Mouse (Mus musculus): ENCODE data around the gene Zfhx3. TPM values are rescaled to one million over a fixed set of nuclear protein-coding genes. Genes with fewer than 3 reads are reported as not detected.
A peak's percentile ranks its signal among the peaks of the same experiment; 100 is the strongest.

The Zfhx3 gene
- polyA plus RNA-seq, 1 experiment from 2014 or later = 44.7 TPM

DNA sequence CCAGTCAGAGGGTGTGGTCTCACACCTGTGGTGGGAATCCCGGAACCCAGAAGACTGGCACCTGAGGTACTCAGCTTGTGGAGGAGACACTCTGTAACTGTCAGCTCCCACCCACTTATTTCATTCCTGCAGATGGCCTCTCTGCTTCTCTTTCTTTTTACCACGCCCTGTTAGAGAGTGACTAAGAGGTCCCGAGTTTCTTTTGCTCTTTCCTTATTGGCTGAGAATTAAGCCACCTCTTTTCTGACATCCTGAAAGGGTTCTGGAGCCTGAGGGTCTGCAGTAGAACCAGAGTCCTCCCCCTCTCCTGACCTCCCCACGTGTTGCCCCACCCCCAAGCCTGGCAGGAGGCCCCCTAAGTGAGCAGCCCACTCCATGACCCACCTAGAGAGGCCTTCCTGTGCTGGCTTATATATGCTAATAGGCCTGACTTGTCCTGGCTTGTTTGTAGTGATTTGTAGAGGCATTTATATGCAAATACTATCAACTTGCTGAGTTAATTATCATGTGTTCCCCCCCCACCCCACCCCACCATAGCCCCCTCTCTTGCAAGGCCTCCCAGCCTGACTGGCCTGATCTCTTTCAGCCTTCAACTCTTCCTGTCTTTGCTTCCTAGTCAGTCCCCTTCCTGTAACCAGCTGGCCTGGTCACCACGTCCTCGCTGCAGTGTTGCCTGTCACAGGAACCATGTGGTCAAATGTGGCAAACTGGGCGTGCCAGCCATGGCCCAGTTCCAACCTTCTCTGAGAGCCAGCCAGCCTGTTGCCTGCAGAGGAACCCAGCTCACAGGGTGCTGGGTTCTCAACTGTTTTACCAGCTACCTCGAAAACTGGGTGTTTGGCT, 780.4 kb downstream of the Zfhx3 start:
- 5% methylated on average over 8 of the region's 8 CpGs for WGBS
- no peaks in the 10 kb centered on the region for H3K36me3 ChIP-seq (ENCODE audit: control insufficient read depth, insufficient read depth, low read length)
- no peaks in the 10 kb centered on the region for H3K27me3 ChIP-seq (ENCODE audit: control insufficient read depth, insufficient read depth, low read depth, low read length)
- H3K4me3 ChIP-seq (ENCODE audit: low read depth, low read length) = no peak overlapping the region
- ATAC-seq = no peak
- H3K9ac ChIP-seq (ENCODE audit: low read depth, low read length) = no peak overlapping the region
- H3K9me3 ChIP-seq (replicated peaks; ENCODE audit: control insufficient read depth, low read length, poor library complexity, severe bottlenecking) = no peaks in the 10 kb centered on the region
- H3K4me1 ChIP-seq (ENCODE audit: control insufficient read depth, insufficient read depth, low read length) = peaks cover 74% of the 10 kb centered on the region
- H3K4me2 ChIP-seq (ENCODE audit: low read length) = peak overlapping the region; percentile 6; the same call in 1 of the 2 replicates
- no peak overlapping the region for H3K27ac ChIP-seq (ENCODE audit: low read length)

DNA sequence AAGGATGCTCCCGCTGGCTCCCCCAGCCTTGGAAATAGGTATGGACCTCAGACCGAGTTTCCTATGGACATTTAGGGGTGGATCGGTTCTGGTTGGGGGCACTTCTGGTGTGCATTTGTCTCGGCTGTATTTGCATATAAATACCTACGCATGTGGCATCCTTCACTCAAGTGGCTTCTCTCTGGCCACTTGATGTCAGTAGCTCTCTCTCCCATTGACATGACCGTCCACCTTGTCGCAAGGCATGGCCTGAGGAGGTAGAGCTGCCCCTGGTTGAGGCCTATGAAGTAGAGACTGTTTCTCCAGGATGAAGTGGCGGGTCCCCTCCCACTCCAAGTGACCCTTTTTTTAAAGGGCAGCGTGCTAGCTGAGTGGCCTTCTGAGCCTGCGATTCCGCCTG, 781.2 kb downstream of the Zfhx3 start:
- Histone ChIP-seq H3K9me3 (replicated peaks; ENCODE audit: control insufficient read depth, low read length, poor library complexity, severe bottlenecking) (no peaks in the 10 kb centered on the region), H3K27ac (ENCODE audit: low read length) (no peak overlapping the region), H3K4me3 (ENCODE audit: low read depth, low read length) (no peak overlapping the region), H3K27me3 (ENCODE audit: control insufficient read depth, insufficient read depth, low read depth, low read length) (no peaks in the 10 kb centered on the region), H3K4me2 (ENCODE audit: low read length) (peak overlapping the region; percentile 6; the same call in 1 of the 2 replicates), H3K36me3 (ENCODE audit: control insufficient read depth, insufficient read depth, low read length) (no peaks in the 10 kb centered on the region), H3K4me1 (ENCODE audit: control insufficient read depth, insufficient read depth, low read length) (peaks cover 74% of the 10 kb centered on the region), H3K9ac (ENCODE audit: low read depth, low read length) (no peak overlapping the region)
- WGBS = 27% methylated on average over 11 of the region's 11 CpGs
- ATAC-seq = no peak

GRCm38 (mm10) chr8:108724818-108725506, 782.5 kb downstream of the Zfhx3 start:
- peaks cover 75% of the 10 kb centered on the region for H3K4me1 ChIP-seq (ENCODE audit: control insufficient read depth, insufficient read depth, low read length)

GRCm38 (mm10) chr8:108725631-108726030, 783.2 kb downstream of the Zfhx3 start:
- no peaks in the 10 kb centered on the region for H3K9me3 ChIP-seq (replicated peaks; ENCODE audit: control insufficient read depth, low read length, poor library complexity, severe bottlenecking)
- H3K4me1 ChIP-seq (ENCODE audit: control insufficient read depth, insufficient read depth, low read length) = peaks cover 75% of the 10 kb centered on the region
- whole genome bisulfite sequencing = 64% methylated on average over 10 of the region's 10 CpGs
- H3K27ac ChIP-seq (ENCODE audit: low read length) = no peak overlapping the region
- no peak overlapping the region for H3K4me2 ChIP-seq (ENCODE audit: low read length)
- no peaks in the 10 kb centered on the region for H3K36me3 ChIP-seq (ENCODE audit: control insufficient read depth, insufficient read depth, low read length)
- no peak for ATAC-seq
- no peaks in the 10 kb centered on the region for H3K27me3 ChIP-seq (ENCODE audit: control insufficient read depth, insufficient read depth, low read depth, low read length)
- H3K9ac ChIP-seq (ENCODE audit: low read depth, low read length) = no peak overlapping the region
- no peak overlapping the region for H3K4me3 ChIP-seq (ENCODE audit: low read depth, low read length)

More at GRCm38 (mm10) chr8:108724818-108725506, 782.5 kb downstream of the Zfhx3 start:
- Histone ChIP-seq H3K4me2 (ENCODE audit: low read length) (peak overlapping the region; percentile 6; the same call in 1 of the 2 replicates), H3K9me3 (replicated peaks; ENCODE audit: control insufficient read depth, low read length, poor library complexity, severe bottlenecking) (no peaks in the 10 kb centered on the region), H3K27me3 (ENCODE audit: control insufficient read depth, insufficient read depth, low read depth, low read length) (no peaks in the 10 kb centered on the region), H3K9ac (ENCODE audit: low read depth, low read length) (no peak overlapping the region), H3K36me3 (ENCODE audit: control insufficient read depth, insufficient read depth, low read length) (no peaks in the 10 kb centered on the region), H3K4me3 (ENCODE audit: low read depth, low read length) (no peak overlapping the region), H3K27ac (ENCODE audit: low read length) (no peak overlapping the region)
- 34% methylated on average over 11 of the region's 11 CpGs for WGBS
- ATAC-seq = no peak

GRCm38 (mm10) chr8:108726541-108727241, 784.2 kb downstream of the Zfhx3 start:
- H3K9me3 ChIP-seq (replicated peaks; ENCODE audit: control insufficient read depth, low read length, poor library complexity, severe bottlenecking) = no peaks in the 10 kb centered on the region
- no peak overlapping the region for H3K4me3 ChIP-seq (ENCODE audit: low read depth, low read length)
- H3K36me3 ChIP-seq (ENCODE audit: control insufficient read depth, insufficient read depth, low read length) = no peaks in the 10 kb centered on the region
- ATAC-seq = 0 out of 2 replicates have a peak, but pooled peaks have one; percentile 36
- H3K9ac ChIP-seq (ENCODE audit: low read depth, low read length) = no peak overlapping the region
- peaks cover 80% of the 10 kb centered on the region for H3K4me1 ChIP-seq (ENCODE audit: control insufficient read depth, insufficient read depth, low read length)
- no peak overlapping the region for H3K27ac ChIP-seq (ENCODE audit: low read length)
- H3K4me2 ChIP-seq (ENCODE audit: low read length) = peak overlapping the region; percentile 32
- WGBS = 9% methylated on average over 12 of the region's 12 CpGs
- H3K27me3 ChIP-seq (ENCODE audit: control insufficient read depth, insufficient read depth, low read depth, low read length) = no peaks in the 10 kb centered on the region

GRCm38 (mm10) chr8:108729169-108729568, 786.7 kb downstream of the Zfhx3 start:
- ATAC-seq = no peak
- no peak overlapping the region for H3K4me2 ChIP-seq (ENCODE audit: low read length)
- H3K36me3 ChIP-seq (ENCODE audit: control insufficient read depth, insufficient read depth, low read length) = no peaks in the 10 kb centered on the region
- WGBS = 14% methylated on average over 2 of the region's 2 CpGs
- H3K9me3 ChIP-seq (replicated peaks; ENCODE audit: control insufficient read depth, low read length, poor library complexity, severe bottlenecking) = no peaks in the 10 kb centered on the region
- H3K4me1 ChIP-seq (ENCODE audit: control insufficient read depth, insufficient read depth, low read length) = peaks cover 77% of the 10 kb centered on the region
- no peak overlapping the region for H3K4me3 ChIP-seq (ENCODE audit: low read depth, low read length)
- no peak overlapping the region for H3K9ac ChIP-seq (ENCODE audit: low read depth, low read length)
- H3K27me3 ChIP-seq (ENCODE audit: control insufficient read depth, insufficient read depth, low read depth, low read length) = no peaks in the 10 kb centered on the region
- no peak overlapping the region for H3K27ac ChIP-seq (ENCODE audit: low read length)

DNA sequence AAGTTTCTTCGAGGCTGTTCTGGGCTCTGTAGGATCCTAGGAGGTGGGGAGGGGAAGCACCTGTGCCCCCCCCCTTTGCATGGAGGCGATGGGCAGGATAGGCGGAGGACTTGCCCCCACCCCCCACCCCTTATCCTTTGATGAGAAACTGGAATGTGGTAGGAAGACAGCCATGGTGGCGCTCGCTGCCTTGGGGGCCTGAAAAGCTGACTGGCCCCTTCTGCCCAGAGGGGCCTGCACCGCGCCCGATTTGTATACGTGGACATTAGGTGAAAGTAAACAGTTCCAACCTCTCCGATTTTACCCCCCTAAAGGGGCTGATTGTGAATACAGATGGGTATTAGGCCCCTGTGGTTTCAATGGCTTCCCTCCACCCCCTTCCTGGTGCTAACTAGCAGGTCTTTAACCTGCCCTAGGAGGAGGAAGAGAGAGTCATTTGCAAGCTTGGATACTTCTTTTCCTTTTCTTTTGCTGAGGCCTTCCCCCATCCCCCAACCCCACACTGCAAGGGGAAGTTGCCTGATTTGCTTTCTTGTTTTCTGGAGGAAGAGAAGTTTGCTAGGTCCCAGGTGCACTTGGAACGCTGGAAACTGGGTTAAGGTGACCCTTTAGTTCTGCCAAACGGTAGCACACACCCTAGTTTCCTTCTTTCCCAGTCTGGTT, 787.4 kb downstream of the Zfhx3 start:
- H3K9me3 ChIP-seq (replicated peaks; ENCODE audit: control insufficient read depth, low read length, poor library complexity, severe bottlenecking) = no peaks in the 10 kb centered on the region
- no peak for ATAC-seq
- peaks cover 77% of the 10 kb centered on the region for H3K4me1 ChIP-seq (ENCODE audit: control insufficient read depth, insufficient read depth, low read length)
- H3K9ac ChIP-seq (ENCODE audit: low read depth, low read length) = no peak overlapping the region
- H3K36me3 ChIP-seq (ENCODE audit: control insufficient read depth, insufficient read depth, low read length) = no peaks in the 10 kb centered on the region
- no peak overlapping the region for H3K4me2 ChIP-seq (ENCODE audit: low read length)
- no peaks in the 10 kb centered on the region for H3K27me3 ChIP-seq (ENCODE audit: control insufficient read depth, insufficient read depth, low read depth, low read length)
- 21% methylated on average over 12 of the region's 12 CpGs for WGBS
- no peak overlapping the region for H3K4me3 ChIP-seq (ENCODE audit: low read depth, low read length)
- no peak overlapping the region for H3K27ac ChIP-seq (ENCODE audit: low read length)

- no peaks in the 10 kb centered on the region for H3K27me3 ChIP-seq (ENCODE audit: control insufficient read depth, insufficient read depth, low read depth, low read length)
- H3K27ac ChIP-seq (ENCODE audit: low read length) = no peak overlapping the region
- no peak overlapping the region for H3K4me2 ChIP-seq (ENCODE audit: low read length)
- peaks cover 67% of the 10 kb centered on the region for H3K4me1 ChIP-seq (ENCODE audit: control insufficient read depth, insufficient read depth, low read length)
- H3K36me3 ChIP-seq (ENCODE audit: control insufficient read depth, insufficient read depth, low read length) = no peaks in the 10 kb centered on the region
- no peak for ATAC-seq
- no peaks in the 10 kb centered on the region for H3K9me3 ChIP-seq (replicated peaks; ENCODE audit: control insufficient read depth, low read length, poor library complexity, severe bottlenecking)
- WGBS = 50% methylated on average over 9 of the region's 9 CpGs
- H3K4me3 ChIP-seq (ENCODE audit: low read depth, low read length) = no peak overlapping the region
- H3K9ac ChIP-seq (ENCODE audit: low read depth, low read length) = no peak overlapping the region
These were observed 788.5 kb downstream of the Zfhx3 start for GRCm38 (mm10) chr8:108730907-108731440.

Measured in midbrain, embryonic 16.5 days (tissue).